Mouse (Mus musculus) midbrain, embryonic 11.5 days (tissue): ENCODE results near the gene Ube2n. TPM values are rescaled to one million over a fixed set of nuclear protein-coding genes. Genes with fewer than 3 reads are reported as not detected.

ENCODE experiments used
- ATAC-seq: fragments of 200-750 bp; cut with Nextera tagmentation; 2 replicates; pipeline ENCODE4 v1.8.0; 2017; ENCODE audit warnings: moderate TSS enrichment, moderate library complexity; ENCODE audit not compliant: low FRiP score
- DNase-seq: peaks from one replicate; pipeline ENCODE4 v3.0.0; 2015; ENCODE audit warnings: low spot score; ENCODE audit errors: missing footprints
- H3K27ac ChIP-seq: fragments of 300-500 bp; sonication (generic); 2 replicates; pipeline ENCODE4 v1.5.1; 2014; ENCODE audit warnings: low read depth, low read length
- H3K27me3 ChIP-seq: fragments of 300-500 bp; sonication (generic); 2 replicates; pipeline ENCODE4 v1.6.1; 2014; ENCODE audit warnings: mild to moderate bottlenecking, low read length, moderate library complexity, mixed read lengths; ENCODE audit not compliant: control insufficient read depth, insufficient read depth
- H3K36me3 ChIP-seq: fragments of 300-500 bp; sonication (generic); 2 replicates; pipeline ENCODE4 v1.6.1; 2014; ENCODE audit warnings: mild to moderate bottlenecking, low read length, moderate library complexity, mixed read lengths; ENCODE audit not compliant: control insufficient read depth, insufficient read depth
- H3K4me1 ChIP-seq: fragments of 300-500 bp; sonication (generic); 2 replicates; pipeline ENCODE4 v1.6.1; 2014; ENCODE audit warnings: low read length; ENCODE audit not compliant: control insufficient read depth, insufficient read depth
- H3K4me2 ChIP-seq: fragments of 300-500 bp; sonication (generic); 2 replicates; pipeline ENCODE4 v1.6.1; 2014; ENCODE audit warnings: mild to moderate bottlenecking, moderate library complexity
- H3K4me3 ChIP-seq: fragments of 300-500 bp; sonication (generic); 2 replicates; pipeline ENCODE4 v1.5.1; 2014; ENCODE audit warnings: low read depth, low read length
- H3K9ac ChIP-seq: fragments of 300-500 bp; sonication (generic); 2 replicates; pipeline ENCODE4 v1.6.1; 2014; ENCODE audit warnings: low read length
- H3K9me3 ChIP-seq: fragments of 300-500 bp; sonication (generic); 2 replicates; pipeline ENCODE4 v1.6.1; 2016; ENCODE audit warnings: low read length; ENCODE audit not compliant: control insufficient read depth
- WGBS: fragments of 180-500 bp; shearing (Covaris S2); extraction: QIAGEN DNeasy Blood & Tissue Kit; methylation state at CpG from one replicate; pipeline ENCODE4 v1.1.7; 2014; 5-methylcytosine and 5-hydroxymethylcytosine counted together
- polyA plus RNA-seq: library from polyadenylated mRNA; unstranded; fragments of >200 nt; fragmentation: Nextera tagmentation; extraction: Ambion mirVana; gene quantifications from 2 replicates; pipeline ENCODE4 v1.2.1, GENCODE M21; 2014

Gene Ube2n
- polyA plus RNA-seq, 1 experiment from 2014 or later: 522 TPM

- Histone ChIP-seq H3K36me3 (no peaks in the 10 kb centered on the region), H3K4me2 (peak overlapping the region; percentile 63), H3K4me1 (peaks cover 6% of the 10 kb centered on the region), H3K9ac (peak overlapping the region; percentile 95), H3K9me3 (no peaks in the 10 kb centered on the region), H3K27ac (peak overlapping the region; percentile 95), H3K4me3 (peak overlapping the region; percentile 96), H3K27me3 (no peaks in the 10 kb centered on the region)
- peak; percentile 15 for ATAC-seq
- DNase-seq: peak; percentile 92
- 30% methylated on average over 15 of the region's 15 CpGs for WGBS
Measured at GRCm38 (mm10) chr10:95513768-95514556, 983 bp upstream of the Ube2n start.

- peak overlapping the region; percentile 95 for H3K9ac ChIP-seq
- under 1% methylated on average over 56 of the region's 80 CpGs for WGBS
- H3K36me3 ChIP-seq: no peaks in the 10 kb centered on the region
- ATAC-seq: peak; percentile 75; the same call in 1 of the 2 replicates
- peaks cover 6% of the 10 kb centered on the region for H3K4me1 ChIP-seq
- H3K4me3 ChIP-seq: peak overlapping the region; percentile 96
- no peaks in the 10 kb centered on the region for H3K27me3 ChIP-seq
- H3K4me2 ChIP-seq: peak overlapping the region; percentile 62
- H3K9me3 ChIP-seq: no peaks in the 10 kb centered on the region
- DNase-seq: peak; percentile 94
- H3K27ac ChIP-seq: peak overlapping the region; percentile 95
Measured at GRCm38 (mm10) chr10:95515293-95515931, 467 bp downstream of the Ube2n start.

- H3K9me3 ChIP-seq: no peaks in the 10 kb centered on the region
- ATAC-seq: no peak
- no peaks in the 10 kb centered on the region for H3K36me3 ChIP-seq
- peaks cover 6% of the 10 kb centered on the region for H3K4me1 ChIP-seq
- 92% methylated on average over 6 of the region's 6 CpGs for WGBS
- DNase-seq: no peak
- no peaks in the 10 kb centered on the region for H3K27me3 ChIP-seq
- no peak overlapping the region for H3K27ac ChIP-seq
- H3K4me2 ChIP-seq: no peak overlapping the region
- H3K9ac ChIP-seq: no peak overlapping the region
- no peak overlapping the region for H3K4me3 ChIP-seq
Measured at GRCm38 (mm10) chr10:95517656-95518055, 2.7 kb downstream of the Ube2n start.

GRCm38 (mm10) chr10:95525037-95525675, 10.2 kb downstream of the Ube2n start:
- Histone ChIP-seq H3K9ac (no peak overlapping the region), H3K27me3 (no peaks in the 10 kb centered on the region), H3K4me2 (no peak overlapping the region), H3K9me3 (no peaks in the 10 kb centered on the region), H3K27ac (no peak overlapping the region), H3K36me3 (no peaks in the 10 kb centered on the region), H3K4me3 (no peak overlapping the region), H3K4me1 (no peaks in the 10 kb centered on the region)
- 94% methylated on average over 6 of the region's 6 CpGs for WGBS
- no peak for DNase-seq
- no peak for ATAC-seq

GRCm38 (mm10) chr10:95525871-95526270, 10.9 kb downstream of the Ube2n start:
- WGBS: 95% methylated on average over 5 of the region's 5 CpGs
- ATAC-seq: no peak
- no peak overlapping the region for H3K9ac ChIP-seq
- H3K27me3 ChIP-seq: no peaks in the 10 kb centered on the region
- no peak overlapping the region for H3K4me3 ChIP-seq
- no peaks in the 10 kb centered on the region for H3K36me3 ChIP-seq
- no peak overlapping the region for H3K27ac ChIP-seq
- DNase-seq: peak; percentile 66
- H3K4me1 ChIP-seq: no peaks in the 10 kb centered on the region
- H3K9me3 ChIP-seq: no peaks in the 10 kb centered on the region
- no peak overlapping the region for H3K4me2 ChIP-seq

GRCm38 (mm10) chr10:95526495-95527122, 11.7 kb downstream of the Ube2n start:
- DNase-seq (peak; percentile 76), ATAC-seq (no peak)
- Histone ChIP-seq H3K27ac (no peak overlapping the region), H3K36me3 (no peaks in the 10 kb centered on the region), H3K4me3 (no peak overlapping the region), H3K27me3 (no peaks in the 10 kb centered on the region), H3K9ac (no peak overlapping the region), H3K4me1 (no peaks in the 10 kb centered on the region), H3K9me3 (no peaks in the 10 kb centered on the region), H3K4me2 (no peak overlapping the region)
- 88% methylated on average over 5 of the region's 5 CpGs for WGBS

- Histone ChIP-seq H3K27me3 (no peaks in the 10 kb centered on the region), H3K4me2 (no peak overlapping the region), H3K9ac (no peak overlapping the region), H3K36me3 (no peaks in the 10 kb centered on the region), H3K4me3 (no peak overlapping the region), H3K4me1 (no peaks in the 10 kb centered on the region), H3K27ac (no peak overlapping the region), H3K9me3 (no peaks in the 10 kb centered on the region)
- DNase-seq: peak; percentile 68
- 79% methylated on average over 2 of the region's 2 CpGs for WGBS
- ATAC-seq: no peak
Measured at GRCm38 (mm10) chr10:95530551-95531121, 15.7 kb downstream of the Ube2n start.

- ATAC-seq (no peak), DNase-seq (peak; percentile 75)
- Histone ChIP-seq H3K36me3 (no peaks in the 10 kb centered on the region), H3K27ac (no peak overlapping the region), H3K9me3 (no peaks in the 10 kb centered on the region), H3K4me1 (no peaks in the 10 kb centered on the region), H3K9ac (no peak overlapping the region), H3K4me2 (no peak overlapping the region), H3K4me3 (no peak overlapping the region), H3K27me3 (no peaks in the 10 kb centered on the region)
- WGBS: 95% methylated on average over 5 of the region's 5 CpGs
Measured at GRCm38 (mm10) chr10:95532916-95533315, 18.0 kb downstream of the Ube2n start.
